Mouse (Mus musculus): ENCODE measurements at regions not wholly inside any gene's neighbourhood (a gene's known extent, or its start where the extent isn't known, plus 50 kb on each side); places are given as distances from the start of the nearest gene placed in this dataset.
A peak's percentile ranks its signal among the peaks of the same experiment; 100 is the strongest.

DNA sequence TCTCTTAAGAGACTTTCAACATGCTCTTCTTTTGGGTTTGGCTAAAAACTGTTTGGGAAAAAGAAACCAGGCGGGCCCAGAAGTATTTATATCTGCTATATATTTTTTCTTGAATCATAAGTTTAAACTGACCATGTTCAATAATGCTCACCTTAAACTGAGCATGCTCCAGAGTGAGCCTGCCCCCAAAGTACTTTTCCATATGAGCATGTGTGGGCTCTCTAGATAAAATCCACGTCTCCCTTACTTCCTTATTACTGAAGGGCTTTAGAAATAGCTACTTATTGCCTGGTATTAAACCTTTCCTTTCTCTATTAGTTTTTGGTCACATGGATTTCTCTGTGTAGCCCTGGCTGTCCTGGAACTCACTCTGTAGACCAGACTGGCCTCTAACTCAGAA lies 126.0 kb upstream of the Irf2bp2 start:
- Histone ChIP-seq H3K4me2 (no peak overlapping the region), H3K27me3 (no peaks in the 10 kb centered on the region), H3K9ac (no peak overlapping the region), H3K36me3 (no peaks in the 10 kb centered on the region), H3K4me1 (replicated peaks) (peaks cover 11% of the 10 kb centered on the region), H3K9me3 (replicated peaks) (no peaks in the 10 kb centered on the region), H3K27ac (no peak overlapping the region), H3K4me3 (no peak overlapping the region)
- WGBS, result 78% methylated on average over 2 of the region's 2 CpGs
- no peak for ATAC-seq (replicated peaks; ENCODE audit: insufficient number of reproducible peaks, insufficient read depth, low FRiP score, low read depth)

GRCm38 (mm10) chr8:126717652-126718155 lies 123.9 kb upstream of the Irf2bp2 start:
- peaks cover 16% of the 10 kb centered on the region for H3K4me1 ChIP-seq (replicated peaks)
- H3K9ac ChIP-seq, result no peak overlapping the region
- 82% methylated on average over 2 of the region's 2 CpGs for WGBS
- ATAC-seq (replicated peaks; ENCODE audit: insufficient number of reproducible peaks, insufficient read depth, low FRiP score, low read depth), result no peak
- no peak overlapping the region for H3K4me3 ChIP-seq
- no peak overlapping the region for H3K4me2 ChIP-seq
- H3K9me3 ChIP-seq (replicated peaks), result no peaks in the 10 kb centered on the region
- H3K27me3 ChIP-seq, result no peaks in the 10 kb centered on the region
- no peaks in the 10 kb centered on the region for H3K36me3 ChIP-seq
- H3K27ac ChIP-seq, result no peak overlapping the region

- 93% methylated on average over 1 of the region's 1 CpGs for WGBS
- Histone ChIP-seq H3K4me1 (replicated peaks) (peaks cover 11% of the 10 kb centered on the region), H3K27ac (no peak overlapping the region), H3K27me3 (no peaks in the 10 kb centered on the region), H3K9me3 (replicated peaks) (no peaks in the 10 kb centered on the region), H3K4me2 (no peak overlapping the region), H3K36me3 (no peaks in the 10 kb centered on the region), H3K4me3 (no peak overlapping the region), H3K9ac (no peak overlapping the region)
- ATAC-seq (replicated peaks; ENCODE audit: insufficient number of reproducible peaks, insufficient read depth, low FRiP score, low read depth), result no peak
These were observed 121.9 kb upstream of the Irf2bp2 start for GRCm38 (mm10) chr8:126715666-126716065.

GRCm38 (mm10) chr8:126713602-126714145 lies 119.9 kb upstream of the Irf2bp2 start:
- no peak for ATAC-seq (replicated peaks; ENCODE audit: insufficient number of reproducible peaks, insufficient read depth, low FRiP score, low read depth)
- H3K27ac ChIP-seq, result no peak overlapping the region
- 56% methylated on average over 8 of the region's 8 CpGs for WGBS

GRCm38 (mm10) chr8:126713181-126713580 lies 119.4 kb upstream of the Irf2bp2 start:
- no peak overlapping the region for H3K4me3 ChIP-seq
- no peak overlapping the region for H3K9ac ChIP-seq
- H3K4me2 ChIP-seq, result no peak overlapping the region
- H3K27me3 ChIP-seq, result no peaks in the 10 kb centered on the region
- 66% methylated on average over 4 of the region's 4 CpGs for WGBS
- no peaks in the 10 kb centered on the region for H3K36me3 ChIP-seq
- H3K9me3 ChIP-seq (replicated peaks), result no peaks in the 10 kb centered on the region
- no peak for ATAC-seq (replicated peaks; ENCODE audit: insufficient number of reproducible peaks, insufficient read depth, low FRiP score, low read depth)
- H3K27ac ChIP-seq, result peak overlapping the region; percentile 69
- H3K4me1 ChIP-seq (replicated peaks), result peaks cover 14% of the 10 kb centered on the region

More at GRCm38 (mm10) chr8:126713602-126714145, 119.9 kb upstream of the Irf2bp2 start:
- no peaks in the 10 kb centered on the region for H3K36me3 ChIP-seq
- no peak overlapping the region for H3K4me2 ChIP-seq
- H3K9me3 ChIP-seq (replicated peaks), result no peaks in the 10 kb centered on the region
- H3K4me1 ChIP-seq (replicated peaks), result peaks cover 14% of the 10 kb centered on the region
- H3K27me3 ChIP-seq, result no peaks in the 10 kb centered on the region
- H3K4me3 ChIP-seq, result no peak overlapping the region
- no peak overlapping the region for H3K9ac ChIP-seq

- 26% methylated on average over 6 of the region's 6 CpGs for WGBS
These were observed 119.0 kb upstream of the Irf2bp2 start for GRCm38 (mm10) chr8:126712749-126713148.

DNA sequence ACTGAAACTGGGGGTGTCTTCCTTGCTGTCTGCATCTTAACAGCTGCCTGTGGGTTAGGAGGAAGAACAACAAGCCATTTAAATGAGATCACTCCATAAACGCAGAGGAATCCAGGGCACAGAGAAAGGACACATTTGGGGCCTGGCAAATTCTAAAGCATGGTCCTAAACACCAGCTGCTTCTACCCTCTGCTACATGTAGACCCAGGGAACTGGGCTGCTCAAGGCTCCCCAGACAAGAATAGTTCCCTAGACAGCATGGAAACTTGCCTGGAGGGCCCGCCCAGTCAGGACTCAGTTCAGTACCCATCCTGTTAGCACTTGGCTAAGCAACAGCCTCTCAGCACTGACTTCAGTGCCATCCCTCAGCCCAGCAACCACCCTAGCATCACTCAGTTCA lies 115.2 kb upstream of the Irf2bp2 start:
- no peak overlapping the region for H3K27ac ChIP-seq
- H3K9ac ChIP-seq, result no peak overlapping the region
- H3K4me1 ChIP-seq (replicated peaks), result peaks cover 21% of the 10 kb centered on the region
- H3K9me3 ChIP-seq (replicated peaks), result no peaks in the 10 kb centered on the region
- no peak for ATAC-seq (replicated peaks; ENCODE audit: insufficient number of reproducible peaks, insufficient read depth, low FRiP score, low read depth)
- H3K4me2 ChIP-seq, result no peak overlapping the region
- no peaks in the 10 kb centered on the region for H3K27me3 ChIP-seq
- WGBS, result 67% methylated on average over 2 of the region's 2 CpGs
- H3K36me3 ChIP-seq, result no peaks in the 10 kb centered on the region
- H3K4me3 ChIP-seq, result no peak overlapping the region

More at GRCm38 (mm10) chr8:126712749-126713148, 119.0 kb upstream of the Irf2bp2 start:
- H3K4me1 ChIP-seq (replicated peaks), result peaks cover 17% of the 10 kb centered on the region
- H3K4me2 ChIP-seq, result no peak overlapping the region
- no peak overlapping the region for H3K4me3 ChIP-seq
- no peak; the same call in 1 of the 2 replicates for ATAC-seq (replicated peaks; ENCODE audit: insufficient number of reproducible peaks, insufficient read depth, low FRiP score, low read depth)
- H3K9ac ChIP-seq, result no peak overlapping the region
- H3K9me3 ChIP-seq (replicated peaks), result no peaks in the 10 kb centered on the region
- H3K27me3 ChIP-seq, result no peaks in the 10 kb centered on the region
- H3K36me3 ChIP-seq, result no peaks in the 10 kb centered on the region
- peak overlapping the region; percentile 69 for H3K27ac ChIP-seq

- no peak overlapping the region for H3K9ac ChIP-seq
- no peak overlapping the region for H3K27ac ChIP-seq
- ATAC-seq (replicated peaks; ENCODE audit: insufficient number of reproducible peaks, insufficient read depth, low FRiP score, low read depth), result no peak
- no peak overlapping the region for H3K4me2 ChIP-seq
- H3K27me3 ChIP-seq, result no peaks in the 10 kb centered on the region
- H3K4me3 ChIP-seq, result no peak overlapping the region
- peaks cover 12% of the 10 kb centered on the region for H3K4me1 ChIP-seq (replicated peaks)
- 46% methylated on average over 6 of the region's 6 CpGs for WGBS
- no peaks in the 10 kb centered on the region for H3K36me3 ChIP-seq
- no peaks in the 10 kb centered on the region for H3K9me3 ChIP-seq (replicated peaks)
These were observed 113.6 kb upstream of the Irf2bp2 start for GRCm38 (mm10) chr8:126707300-126707902.

- Histone ChIP-seq H3K4me1 (replicated peaks) (peaks cover 11% of the 10 kb centered on the region), H3K4me2 (no peak overlapping the region), H3K9me3 (replicated peaks) (no peaks in the 10 kb centered on the region), H3K4me3 (no peak overlapping the region), H3K27me3 (no peaks in the 10 kb centered on the region), H3K36me3 (no peaks in the 10 kb centered on the region), H3K9ac (no peak overlapping the region), H3K27ac (no peak overlapping the region)
- ATAC-seq (replicated peaks; ENCODE audit: insufficient number of reproducible peaks, insufficient read depth, low FRiP score, low read depth), result no peak
- 79% methylated on average over 8 of the region's 8 CpGs for WGBS
These were observed 112.5 kb upstream of the Irf2bp2 start for GRCm38 (mm10) chr8:126706247-126706646.

DNA sequence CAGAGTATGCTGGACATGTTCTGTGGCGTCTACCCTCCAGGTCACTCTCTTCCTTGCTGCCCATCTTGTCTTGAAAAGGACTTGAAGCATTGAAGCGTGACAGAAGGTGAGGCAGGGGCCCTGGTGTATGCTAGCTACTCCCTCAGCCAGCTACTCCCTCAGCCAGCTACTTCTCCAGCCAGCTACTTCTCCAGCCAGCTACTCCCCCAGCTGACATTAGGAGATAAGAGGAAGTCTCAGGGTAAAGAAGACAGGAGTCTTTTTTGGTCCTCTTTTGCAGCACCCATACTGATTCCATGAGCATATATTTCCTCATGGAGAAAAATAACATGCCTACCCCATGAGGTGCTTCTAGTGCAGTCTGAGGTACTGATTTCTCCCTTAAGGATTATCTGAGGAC lies 111.6 kb upstream of the Irf2bp2 start:
- H3K27ac ChIP-seq, result no peak overlapping the region
- peaks cover 11% of the 10 kb centered on the region for H3K4me1 ChIP-seq (replicated peaks)
- H3K9me3 ChIP-seq (replicated peaks), result no peaks in the 10 kb centered on the region
- WGBS, result 75% methylated on average over 2 of the region's 2 CpGs
- no peaks in the 10 kb centered on the region for H3K27me3 ChIP-seq
- no peak for ATAC-seq (replicated peaks; ENCODE audit: insufficient number of reproducible peaks, insufficient read depth, low FRiP score, low read depth)
- H3K4me2 ChIP-seq, result no peak overlapping the region
- H3K36me3 ChIP-seq, result no peaks in the 10 kb centered on the region
- no peak overlapping the region for H3K9ac ChIP-seq
- no peak overlapping the region for H3K4me3 ChIP-seq

- H3K36me3 ChIP-seq, result no peaks in the 10 kb centered on the region
- H3K9ac ChIP-seq, result no peak overlapping the region
- H3K9me3 ChIP-seq (replicated peaks), result no peaks in the 10 kb centered on the region
- 76% methylated on average over 8 of the region's 8 CpGs for WGBS
- no peaks in the 10 kb centered on the region for H3K27me3 ChIP-seq
- H3K4me1 ChIP-seq (replicated peaks), result peaks cover 12% of the 10 kb centered on the region
- H3K27ac ChIP-seq, result no peak overlapping the region
- H3K4me3 ChIP-seq, result no peak overlapping the region
- no peak overlapping the region for H3K4me2 ChIP-seq
- no peak for ATAC-seq (replicated peaks; ENCODE audit: insufficient number of reproducible peaks, insufficient read depth, low FRiP score, low read depth)
These were observed 110.9 kb upstream of the Irf2bp2 start for GRCm38 (mm10) chr8:126704706-126705105.

- Histone ChIP-seq H3K4me2 (no peak overlapping the region), H3K9ac (no peak overlapping the region), H3K27ac (no peak overlapping the region), H3K4me3 (no peak overlapping the region), H3K36me3 (no peaks in the 10 kb centered on the region), H3K27me3 (no peaks in the 10 kb centered on the region), H3K4me1 (replicated peaks) (peaks cover 19% of the 10 kb centered on the region), H3K9me3 (replicated peaks) (no peaks in the 10 kb centered on the region)
- WGBS, result 92% methylated on average over 5 of the region's 5 CpGs
- ATAC-seq (replicated peaks; ENCODE audit: insufficient number of reproducible peaks, insufficient read depth, low FRiP score, low read depth), result no peak
These were observed 109.8 kb upstream of the Irf2bp2 start for GRCm38 (mm10) chr8:126703546-126703945.

All from heart, embryonic 15.5 days (tissue).